Mouse (Mus musculus): Measurements from ENCODE around the gene Gm49776. TPM values are rescaled to one million over a fixed set of nuclear protein-coding genes. Genes with fewer than 3 reads are reported as not detected.
A peak's percentile ranks its signal among the peaks of the same experiment; 100 is the strongest.

The Gm49776 gene
- polyA plus RNA-seq, 1 experiment from 2014 or later, result 3.6 TPM

DNA sequence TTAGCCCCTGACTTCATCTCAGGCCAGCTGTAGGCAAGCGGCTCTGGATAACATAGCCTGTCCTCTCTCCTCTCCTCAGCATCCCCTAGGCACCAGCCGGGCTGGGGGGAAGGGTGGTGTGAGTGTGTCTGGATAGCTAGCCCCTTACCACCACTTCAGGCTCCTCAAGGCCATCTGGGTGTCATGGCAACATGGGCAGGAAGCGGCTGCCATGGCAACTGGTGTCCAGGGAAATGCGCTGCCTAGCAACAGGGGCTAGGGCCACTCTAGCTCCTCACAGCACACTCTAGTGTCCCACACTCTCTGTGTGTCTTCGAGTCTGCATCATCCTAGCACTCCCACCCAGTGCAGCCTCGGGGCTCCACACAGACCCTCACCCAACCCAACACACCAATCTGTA lies 44.4 kb downstream of the Gm49776 start:
- H3K27ac ChIP-seq (replicated peaks in 1 of 2; ENCODE audit: control insufficient read depth in 1 of 2, insufficient read depth in 1 of 2, low read depth in 2 of 2, low read length in 2 of 2), result no peak overlapping the region
- H3K4me1 ChIP-seq (ENCODE audit: control insufficient read depth in 2 of 2, insufficient read depth in 2 of 2, low read length in 2 of 2), result peaks cover 7 to 24% of the 10 kb centered on the region in 2 experiments
- H3K4me2 ChIP-seq (ENCODE audit: low read length), result no peak overlapping the region
- no peak overlapping the region for H3K4me3 ChIP-seq (ENCODE audit: control insufficient read depth in 1 of 2, insufficient read depth in 1 of 2, low read depth in 1 of 2, low read length in 2 of 2)
- H3K27me3 ChIP-seq (ENCODE audit: control insufficient read depth, insufficient read depth, low read length), result no peaks in the 10 kb centered on the region
- H3K36me3 ChIP-seq (ENCODE audit: control insufficient read depth, insufficient read depth, low read length), result no peaks in the 10 kb centered on the region
- WGBS, result 58% methylated on average over 6 of the region's 6 CpGs
- no peaks in the 10 kb centered on the region for H3K9me3 ChIP-seq (ENCODE audit: control insufficient read depth, low read length)
- H3K9ac ChIP-seq (ENCODE audit: low read length), result no peak overlapping the region
- ATAC-seq (ENCODE audit: insufficient number of reproducible peaks, insufficient read depth, low FRiP score, low read depth), result no peak

DNA sequence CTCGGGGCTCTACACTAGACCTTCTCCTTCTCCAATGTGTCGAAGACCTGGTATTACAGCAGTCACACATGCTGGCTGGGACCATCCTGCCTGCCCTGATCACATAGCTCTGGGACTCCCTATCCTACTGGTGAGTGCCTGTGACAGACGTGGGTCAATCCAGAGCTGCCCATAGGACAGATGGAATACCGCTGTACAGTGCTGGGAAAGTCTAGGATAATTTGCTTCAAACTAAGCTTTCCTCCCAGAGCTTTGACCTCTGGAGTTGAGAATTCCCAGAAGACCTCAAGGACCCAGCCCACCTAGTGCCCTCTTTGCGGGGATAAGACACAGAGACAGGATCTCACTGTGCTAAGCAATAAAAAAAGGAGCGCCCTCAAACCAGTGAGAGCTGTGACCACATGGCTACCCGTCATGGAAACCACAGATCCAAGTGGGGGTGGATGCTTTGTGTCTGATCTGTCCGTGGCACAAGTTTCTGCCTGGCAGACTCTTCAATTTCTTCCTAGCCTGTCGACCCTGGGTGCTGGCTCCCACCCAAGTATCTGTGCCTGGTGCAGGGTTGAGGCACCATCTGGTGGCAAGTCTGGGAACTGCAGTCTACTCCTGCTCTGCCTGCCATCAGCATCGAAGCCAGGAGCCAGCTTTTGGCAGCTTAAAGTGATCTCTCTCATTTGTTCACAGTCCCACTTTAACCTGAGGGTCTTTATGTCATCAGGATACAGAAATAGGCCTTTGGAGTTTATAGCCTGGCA lies 46.5 kb downstream of the Gm49776 start:
- WGBS, result 43% methylated on average over 10 of the region's 10 CpGs
- no peak overlapping the region for H3K9ac ChIP-seq (ENCODE audit: low read length)
- no peaks in the 10 kb centered on the region for H3K9me3 ChIP-seq (ENCODE audit: control insufficient read depth, low read length)
- no peaks in the 10 kb centered on the region for H3K36me3 ChIP-seq (ENCODE audit: control insufficient read depth, insufficient read depth, low read length)
- ATAC-seq (ENCODE audit: insufficient number of reproducible peaks, insufficient read depth, low FRiP score, low read depth), result no peak
- H3K4me3 ChIP-seq (ENCODE audit: control insufficient read depth in 1 of 2, insufficient read depth in 1 of 2, low read depth in 1 of 2, low read length in 2 of 2), result no peak overlapping the region
- H3K4me1 ChIP-seq (ENCODE audit: control insufficient read depth in 2 of 2, insufficient read depth in 2 of 2, low read length in 2 of 2), result peaks cover 7 to 19% of the 10 kb centered on the region in 2 experiments
- no peak overlapping the region for H3K27ac ChIP-seq (replicated peaks in 1 of 2; ENCODE audit: control insufficient read depth in 1 of 2, insufficient read depth in 1 of 2, low read depth in 2 of 2, low read length in 2 of 2)
- no peak overlapping the region for H3K4me2 ChIP-seq (ENCODE audit: low read length)
- no peaks in the 10 kb centered on the region for H3K27me3 ChIP-seq (ENCODE audit: control insufficient read depth, insufficient read depth, low read length)

DNA sequence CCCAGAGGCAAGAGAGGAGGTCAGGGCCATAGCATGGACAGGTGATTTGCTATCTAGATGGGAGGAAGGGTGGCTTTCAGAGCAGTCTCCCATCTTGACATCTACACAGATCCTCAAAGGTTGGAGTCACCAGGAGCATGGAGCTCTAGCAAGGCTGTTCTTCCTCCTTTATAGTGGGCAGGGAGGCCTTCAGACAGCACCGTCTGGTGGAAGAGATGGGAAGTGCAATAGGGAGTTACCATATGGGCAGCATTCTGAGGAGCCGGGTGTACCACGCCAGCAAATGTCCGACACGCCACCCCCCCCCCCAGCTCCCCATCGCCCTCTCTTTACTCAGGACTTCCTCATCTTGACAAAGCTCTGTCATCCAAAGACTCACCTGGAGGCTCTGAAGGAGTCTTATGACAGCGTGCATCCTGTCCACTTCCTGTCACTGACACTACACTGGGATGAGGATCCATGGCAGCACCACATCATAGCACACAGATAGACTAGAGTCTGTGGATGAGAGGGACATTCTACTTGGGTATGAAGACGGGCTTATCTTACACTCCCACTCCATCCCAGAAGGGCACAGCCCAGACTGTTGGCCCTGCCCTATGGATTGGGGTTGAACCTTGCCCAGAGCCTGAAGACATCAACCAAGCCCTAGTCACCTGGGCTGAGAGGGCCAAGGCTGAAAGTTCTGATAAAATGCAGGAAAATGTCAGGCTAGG lies 47.3 kb downstream of the Gm49776 start:
- no peak overlapping the region for H3K4me3 ChIP-seq (ENCODE audit: control insufficient read depth in 1 of 2, insufficient read depth in 1 of 2, low read depth in 1 of 2, low read length in 2 of 2)
- 0 out of 2 replicates have a peak, but pooled peaks have one; percentile 3 for ATAC-seq (ENCODE audit: insufficient number of reproducible peaks, insufficient read depth, low FRiP score, low read depth)
- H3K4me2 ChIP-seq (ENCODE audit: low read length), result no peak overlapping the region
- H3K27me3 ChIP-seq (ENCODE audit: control insufficient read depth, insufficient read depth, low read length), result no peaks in the 10 kb centered on the region
- H3K36me3 ChIP-seq (ENCODE audit: control insufficient read depth, insufficient read depth, low read length), result no peaks in the 10 kb centered on the region
- no peaks in the 10 kb centered on the region for H3K9me3 ChIP-seq (ENCODE audit: control insufficient read depth, low read length)
- 13% methylated on average over 8 of the region's 8 CpGs for WGBS
- no peak overlapping the region for H3K9ac ChIP-seq (ENCODE audit: low read length)
- peaks cover 7 to 19% of the 10 kb centered on the region in 2 experiments for H3K4me1 ChIP-seq (ENCODE audit: control insufficient read depth in 2 of 2, insufficient read depth in 2 of 2, low read length in 2 of 2)
- no peak overlapping the region for H3K27ac ChIP-seq (replicated peaks in 1 of 2; ENCODE audit: control insufficient read depth in 1 of 2, insufficient read depth in 1 of 2, low read depth in 2 of 2, low read length in 2 of 2)

DNA sequence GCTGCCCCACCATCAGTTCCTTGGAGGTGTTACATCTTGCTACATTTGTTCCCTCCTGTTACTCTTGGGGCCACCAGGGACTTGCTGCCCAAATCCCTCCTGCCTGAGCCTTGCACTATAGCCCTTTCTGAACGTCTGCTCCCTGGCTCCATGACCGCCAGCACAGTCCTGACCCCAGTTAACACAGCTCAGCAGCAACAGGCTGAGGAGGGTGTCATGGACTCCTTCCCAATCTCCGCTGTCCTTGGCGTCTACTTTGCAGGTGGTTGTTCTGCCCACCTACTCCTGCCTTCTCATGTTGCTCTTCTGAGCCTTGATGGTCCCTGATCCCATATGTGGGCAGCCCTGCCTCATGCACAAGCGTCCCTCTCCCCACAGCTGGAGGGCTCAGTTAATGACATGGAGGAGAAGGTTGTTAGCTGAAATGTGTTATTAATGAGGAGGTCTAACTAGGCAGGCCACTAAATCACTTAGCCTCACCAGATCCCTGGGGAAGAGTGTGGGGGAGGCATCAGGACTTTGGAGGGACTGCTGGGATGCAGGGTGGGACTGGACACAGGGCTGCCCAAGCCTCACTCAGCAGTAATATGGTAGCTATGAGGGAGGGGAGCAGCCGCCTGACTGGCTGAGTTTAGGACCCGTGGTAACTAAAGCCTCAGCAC lies 54.6 kb downstream of the Gm49776 start:
- 61% methylated on average over 7 of the region's 7 CpGs for WGBS
- Histone ChIP-seq H3K9me3 (ENCODE audit: control insufficient read depth, low read length) (no peaks in the 10 kb centered on the region), H3K4me2 (ENCODE audit: low read length) (no peak overlapping the region), H3K27me3 (ENCODE audit: control insufficient read depth, insufficient read depth, low read length) (no peaks in the 10 kb centered on the region), H3K36me3 (ENCODE audit: control insufficient read depth, insufficient read depth, low read length) (no peaks in the 10 kb centered on the region), H3K9ac (ENCODE audit: low read length) (no peak overlapping the region), H3K4me1 (ENCODE audit: control insufficient read depth in 2 of 2, insufficient read depth in 2 of 2, low read length in 2 of 2) (no peaks in the 10 kb centered on the region; a peak in 1 of 4 replicates), H3K27ac (replicated peaks in 1 of 2; ENCODE audit: control insufficient read depth in 1 of 2, insufficient read depth in 1 of 2, low read depth in 2 of 2, low read length in 2 of 2) (no peak overlapping the region), H3K4me3 (ENCODE audit: control insufficient read depth in 1 of 2, insufficient read depth in 1 of 2, low read depth in 1 of 2, low read length in 2 of 2) (no peak overlapping the region)
- ATAC-seq (ENCODE audit: insufficient number of reproducible peaks, insufficient read depth, low FRiP score, low read depth), result no peak

DNA sequence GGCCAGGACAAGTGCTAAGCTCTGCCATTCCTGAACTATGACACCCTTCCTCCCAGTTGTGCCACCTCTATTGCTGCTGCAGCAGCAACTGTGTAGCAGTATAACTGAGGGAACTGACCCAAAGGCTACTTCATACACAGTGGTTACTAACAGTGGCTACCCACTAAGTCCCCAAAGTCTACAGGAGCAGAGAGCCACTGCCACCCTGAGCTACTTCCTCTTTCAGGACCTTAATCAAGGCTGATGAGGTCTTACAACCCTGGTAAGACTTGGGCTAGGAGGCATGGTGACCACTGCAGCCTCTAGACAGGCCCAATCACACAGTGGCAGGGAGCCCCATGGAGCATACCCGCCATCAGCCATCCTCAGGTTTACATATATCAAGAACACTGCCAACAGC lies 56.1 kb downstream of the Gm49776 start:
- Histone ChIP-seq H3K4me3 (ENCODE audit: control insufficient read depth in 1 of 2, insufficient read depth in 1 of 2, low read depth in 1 of 2, low read length in 2 of 2) (no peak overlapping the region), H3K4me2 (ENCODE audit: low read length) (no peak overlapping the region), H3K9me3 (ENCODE audit: control insufficient read depth, low read length) (no peaks in the 10 kb centered on the region), H3K27me3 (ENCODE audit: control insufficient read depth, insufficient read depth, low read length) (no peaks in the 10 kb centered on the region), H3K27ac (replicated peaks in 1 of 2; ENCODE audit: control insufficient read depth in 1 of 2, insufficient read depth in 1 of 2, low read depth in 2 of 2, low read length in 2 of 2) (no peak overlapping the region), H3K9ac (ENCODE audit: low read length) (no peak overlapping the region), H3K36me3 (ENCODE audit: control insufficient read depth, insufficient read depth, low read length) (no peaks in the 10 kb centered on the region), H3K4me1 (ENCODE audit: control insufficient read depth in 2 of 2, insufficient read depth in 2 of 2, low read length in 2 of 2) (no peaks in the 10 kb centered on the region; a peak in 1 of 4 replicates)
- 83% methylated on average over 1 of the region's 1 CpGs for WGBS
- no peak for ATAC-seq (ENCODE audit: insufficient number of reproducible peaks, insufficient read depth, low FRiP score, low read depth)

DNA sequence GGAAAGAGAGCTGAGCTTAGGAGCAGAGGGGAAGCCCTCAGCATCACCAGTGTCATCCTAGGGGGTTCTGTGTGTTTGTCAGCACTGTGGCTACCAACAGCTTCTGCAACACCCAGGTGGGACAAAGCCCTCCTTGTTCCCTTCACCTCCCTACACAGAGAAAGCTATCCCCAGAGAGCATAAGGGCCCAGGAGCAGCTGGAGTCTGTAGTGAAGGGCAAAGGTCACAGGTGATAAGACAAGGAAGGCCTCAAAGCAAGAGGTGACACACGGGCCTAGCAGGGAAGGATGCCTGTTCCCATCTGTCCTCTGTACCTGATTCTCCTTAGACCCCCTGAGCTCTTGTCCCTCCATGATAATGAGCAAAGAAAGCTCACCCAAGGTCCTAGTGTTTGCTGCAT lies 56.5 kb downstream of the Gm49776 start:
- ATAC-seq (ENCODE audit: insufficient number of reproducible peaks, insufficient read depth, low FRiP score, low read depth), result no peak
- Histone ChIP-seq H3K36me3 (ENCODE audit: control insufficient read depth, insufficient read depth, low read length) (no peaks in the 10 kb centered on the region), H3K9ac (ENCODE audit: low read length) (no peak overlapping the region), H3K27me3 (ENCODE audit: control insufficient read depth, insufficient read depth, low read length) (no peaks in the 10 kb centered on the region), H3K4me1 (ENCODE audit: control insufficient read depth in 2 of 2, insufficient read depth in 2 of 2, low read length in 2 of 2) (no peaks in the 10 kb centered on the region; a peak in 1 of 4 replicates), H3K27ac (replicated peaks in 1 of 2; ENCODE audit: control insufficient read depth in 1 of 2, insufficient read depth in 1 of 2, low read depth in 2 of 2, low read length in 2 of 2) (no peak overlapping the region), H3K4me3 (ENCODE audit: control insufficient read depth in 1 of 2, insufficient read depth in 1 of 2, low read depth in 1 of 2, low read length in 2 of 2) (no peak overlapping the region), H3K4me2 (ENCODE audit: low read length) (no peak overlapping the region), H3K9me3 (ENCODE audit: control insufficient read depth, low read length) (no peaks in the 10 kb centered on the region)
- 17% methylated on average over 1 of the region's 1 CpGs for WGBS

DNA sequence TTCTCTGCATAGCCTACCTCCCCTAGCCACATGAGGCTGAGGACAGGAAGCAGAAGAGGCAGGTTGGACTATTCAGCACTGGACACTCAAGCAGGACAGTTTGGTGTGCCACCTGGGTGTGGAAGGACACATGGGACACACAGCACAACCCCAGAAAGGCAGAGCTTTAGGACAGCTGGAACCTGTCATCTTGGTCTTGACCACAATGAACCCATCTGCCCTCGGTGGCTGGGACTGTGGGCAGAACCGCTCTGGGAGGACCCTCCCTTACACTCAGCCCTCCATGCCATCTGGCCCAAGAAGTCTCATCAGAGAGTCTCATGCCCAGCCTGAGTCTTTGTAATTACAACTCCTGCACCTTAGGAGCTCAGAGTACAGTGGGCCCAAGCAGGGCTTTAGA lies 58.1 kb downstream of the Gm49776 start:
- Histone ChIP-seq H3K36me3 (ENCODE audit: control insufficient read depth, insufficient read depth, low read length) (no peaks in the 10 kb centered on the region), H3K4me1 (ENCODE audit: control insufficient read depth in 2 of 2, insufficient read depth in 2 of 2, low read length in 2 of 2) (peaks cover 0 to under 1% of the 10 kb centered on the region in 2 experiments; a peak in 1 of 4 replicates), H3K27me3 (ENCODE audit: control insufficient read depth, insufficient read depth, low read length) (no peaks in the 10 kb centered on the region), H3K9ac (ENCODE audit: low read length) (no peak overlapping the region), H3K4me2 (ENCODE audit: low read length) (no peak overlapping the region), H3K4me3 (ENCODE audit: control insufficient read depth in 1 of 2, insufficient read depth in 1 of 2, low read depth in 1 of 2, low read length in 2 of 2) (no peak overlapping the region), H3K9me3 (ENCODE audit: control insufficient read depth, low read length) (no peaks in the 10 kb centered on the region), H3K27ac (replicated peaks in 1 of 2; ENCODE audit: control insufficient read depth in 1 of 2, insufficient read depth in 1 of 2, low read depth in 2 of 2, low read length in 2 of 2) (no peak overlapping the region)
- no peak for ATAC-seq (ENCODE audit: insufficient number of reproducible peaks, insufficient read depth, low FRiP score, low read depth)
- whole genome bisulfite sequencing, result 81% methylated on average over 2 of the region's 2 CpGs

All from heart, embryonic 14.5 days (tissue).